Mouse (Mus musculus) cerebellum, postnatal 25 days (tissue): Measurements from ENCODE around the gene Paics.
"Not testable (repeated sequence)": the region's sequence is repeated elsewhere in the genome, so short reads cannot be mapped to it uniquely, and the experiment has no call there.

Experiments used
- DNase-seq, 2 experiments: peaks; one replicate each; pipeline ENCODE4 v3.0.0; 2021; ENCODE audit warnings: mixed read lengths in 2 of 2

The Paics gene

GRCm38 (mm10) chr5:76952112-76953040, 1.3 kb downstream of the Paics start:
- DNase-seq = no peak

- DNase-seq = no peak
These were observed 2.7 kb downstream of the Paics start for GRCm38 (mm10) chr5:76953794-76954193.

GRCm38 (mm10) chr5:76954271-76954900, 3.3 kb downstream of the Paics start:
- no peak for DNase-seq

GRCm38 (mm10) chr5:76955474-76955873, 4.4 kb downstream of the Paics start:
- DNase-seq = no peak

GRCm38 (mm10) chr5:76957954-76958353, 6.8 kb downstream of the Paics start:
- DNase-seq = no peak

GRCm38 (mm10) chr5:76959587-76959986, 8.5 kb downstream of the Paics start:
- DNase-seq = no peak

GRCm38 (mm10) chr5:76962545-76962944, 11.4 kb downstream of the Paics start:
- no peak for DNase-seq

GRCm38 (mm10) chr5:76964651-76965050, 13.5 kb downstream of the Paics start:
- DNase-seq = no peak

GRCm38 (mm10) chr5:76969250-76969649, 18.1 kb downstream of the Paics start:
- no peak for DNase-seq

- DNase-seq = not testable (repeated sequence)
These were observed 20.0 kb downstream of the Paics start for GRCm38 (mm10) chr5:76971115-76971514.

GRCm38 (mm10) chr5:76973488-76973887, 22.4 kb downstream of the Paics start:
- DNase-seq = no peak

GRCm38 (mm10) chr5:76974207-76974553, 23.1 kb downstream of the Paics start:
- DNase-seq = no peak

- peak; percentile 83 to 92 for DNase-seq
These were observed 23.6 kb downstream of the Paics start, which contains the start of gene Srp72 for GRCm38 (mm10) chr5:76974554-76975285. TSS of gene Srp72 (plus strand) at chr5:76974683.

- no peak for DNase-seq
These were observed 24.6 kb downstream of the Paics start for GRCm38 (mm10) chr5:76975736-76976135.

GRCm38 (mm10) chr5:76984015-76984414, 32.9 kb downstream of the Paics start:
- DNase-seq = no peak

GRCm38 (mm10) chr5:76990789-76991188, 39.7 kb downstream of the Paics start:
- no peak for DNase-seq

- DNase-seq = no peak
These were observed 42.2 kb downstream of the Paics start for GRCm38 (mm10) chr5:76993174-76993814.

- DNase-seq = no peak
These were observed 47.3 kb downstream of the Paics start for GRCm38 (mm10) chr5:76998416-76998815.

- DNase-seq = no peak
These were observed 50.1 kb downstream of the Paics start for GRCm38 (mm10) chr5:77001192-77001591.

- no peak for DNase-seq
These were observed 53.1 kb downstream of the Paics start, which contains the start of gene Arl9 for GRCm38 (mm10) chr5:77004051-77004821. TSS of gene Arl9 (plus strand) at chr5:77004055.

- no peak for DNase-seq
These were observed 59.2 kb downstream of the Paics start for GRCm38 (mm10) chr5:77010352-77010751.

- DNase-seq = no peak
These were observed 60.0 kb downstream of the Paics start for GRCm38 (mm10) chr5:77011082-77011481.
